Mouse (Mus musculus) heart, postnatal 14 days (tissue): ENCODE results near the gene Hes7. TPM values are rescaled to one million over a fixed set of nuclear protein-coding genes. Genes with fewer than 3 reads are reported as not detected.
"Not testable (repeated sequence)": the region's sequence is repeated elsewhere in the genome, so short reads cannot be mapped to it uniquely, and the experiment has no call there.

Experiments
- DNase-seq, 2 experiments: peaks; one replicate each; pipeline ENCODE4 v3.0.0; 2021 to 2022
- intact Hi-C: fragments of 180-260 bp; cut with DNase I; formaldehyde crosslinking; loops from one replicate; pipeline ENCODE4 v1.15.1; 2025
- total RNA-seq, 2 experiments: library from RNA; stranded (reverse); gene quantifications; 2 replicates each; pipeline ENCODE4 v1.2.3; 2021

Gene Hes7
- total RNA-seq, 2 experiments from 2014 or later, result 0.14 to 0.32 TPM

GRCm38 (mm10) chr11:69087082-69087481 lies 33.1 kb upstream of the Hes7 start:
- no peak for DNase-seq

GRCm38 (mm10) chr11:69087597-69087996 lies 32.6 kb upstream of the Hes7 start:
- intact Hi-C loops, result no loop called here
- DNase-seq, result no peak

More at GRCm38 (mm10) chr11:69087082-69087481, 33.1 kb upstream of the Hes7 start:
- intact Hi-C loops, result no loop called here

- intact Hi-C loops, result loop anchor here (2.0 kb wide), 1 partner anchor 17 kb away; the partner anchor contains the start of gene Tmem107
Measured at GRCm38 (mm10) chr11:69088103-69088855, 31.9 kb upstream of the Hes7 start, which contains the start of gene Vamp2. Gene Vamp2 (plus strand): TSS chr11:69088490.

GRCm38 (mm10) chr11:69088856-69089615 lies 31.2 kb upstream of the Hes7 start:
- DNase-seq, result no peak
- intact Hi-C loops, result loop anchor here (2.0 kb wide), 1 partner anchor 18 kb away; the partner anchor contains the start of gene Tmem107

More at GRCm38 (mm10) chr11:69088103-69088855, 31.9 kb upstream of the Hes7 start, which contains the start of gene Vamp2:
- DNase-seq, result peak; percentile 94 to 96

GRCm38 (mm10) chr11:69089616-69090290 lies 30.5 kb upstream of the Hes7 start:
- DNase-seq, result no peak
- intact Hi-C loops, result loop anchor here (2.0 to 10.0 kb wide), 2 partner anchors 19 to 325 kb away; partner anchors contain the start of genes Kdm6b and Tmem107

- intact Hi-C loops, result loop anchor here (10.0 kb wide), 1 partner anchor 324 kb away; the partner anchor contains the start of gene Kdm6b
- DNase-seq, result no peak
Measured at GRCm38 (mm10) chr11:69090367-69090766, 29.8 kb upstream of the Hes7 start.

GRCm38 (mm10) chr11:69091566-69092385 lies 28.4 kb upstream of the Hes7 start:
- DNase-seq, result no peak
- intact Hi-C loops, result loop anchor here (1.0 to 10.0 kb wide), 2 partner anchors 31 to 323 kb away; partner anchors contain the start of genes 9130213A22Rik and Kdm6b

- intact Hi-C loops, result loop anchor here (10.0 kb wide), 1 partner anchor 322 kb away; the partner anchor contains the start of gene Kdm6b
- DNase-seq, result peak; percentile 88 to 95
Measured at GRCm38 (mm10) chr11:69092386-69092751, 27.8 kb upstream of the Hes7 start.

- no peak for DNase-seq
- intact Hi-C loops, result loop anchor here (10.0 kb wide), 1 partner anchor 322 kb away; the partner anchor contains the start of gene Kdm6b
Measured at GRCm38 (mm10) chr11:69092871-69093270, 27.3 kb upstream of the Hes7 start.

GRCm38 (mm10) chr11:69093856-69094255 lies 26.3 kb upstream of the Hes7 start:
- DNase-seq, result not testable (repeated sequence)
- intact Hi-C loops, result loop anchor here (10.0 kb wide), 1 partner anchor 321 kb away; the partner anchor contains the start of gene Kdm6b

- DNase-seq, result peak; percentile 96 to 97
- intact Hi-C loops, result loop anchor here (10.0 kb wide), 1 partner anchor 320 kb away; the partner anchor contains the start of gene Kdm6b
Measured at GRCm38 (mm10) chr11:69094697-69095429, 25.3 kb upstream of the Hes7 start, which contains the start of gene Per1. Gene Per1 (plus strand): TSS chr11:69095217.

- intact Hi-C loops, result loop anchor here (10.0 kb wide), 1 partner anchor 319 kb away; the partner anchor contains the start of gene Kdm6b
- DNase-seq, result peak in 1 of 2 experiments; percentile 53
Measured at GRCm38 (mm10) chr11:69095511-69096231, 24.5 kb upstream of the Hes7 start.

GRCm38 (mm10) chr11:69096360-69096986 lies 23.7 kb upstream of the Hes7 start:
- intact Hi-C loops, result loop anchor here (10.0 kb wide), 1 partner anchor 318 kb away; the partner anchor contains the start of gene Kdm6b

GRCm38 (mm10) chr11:69096987-69097900 lies 23.0 kb upstream of the Hes7 start:
- intact Hi-C loops, result loop anchor here (10.0 kb wide), 1 partner anchor 318 kb away; the partner anchor contains the start of gene Kdm6b
- DNase-seq, result peak; percentile 100

More at GRCm38 (mm10) chr11:69096360-69096986, 23.7 kb upstream of the Hes7 start:
- DNase-seq, result no peak

GRCm38 (mm10) chr11:69098039-69098761 lies 22.0 kb upstream of the Hes7 start:
- intact Hi-C loops, result loop anchor here (10.0 kb wide), 1 partner anchor 317 kb away; the partner anchor contains the start of gene Kdm6b
- DNase-seq, result no peak
